Mouse (Mus musculus) forebrain, embryonic 13.5 days (tissue): Measurements from ENCODE around the gene Ccdc85c. TPM values are rescaled to one million over a fixed set of nuclear protein-coding genes. Genes with fewer than 3 reads are reported as not detected.

ENCODE experiments used
- polyA plus RNA-seq: library from polyadenylated mRNA; unstranded; fragments of >200 nt; fragmentation: Nextera tagmentation; extraction: Ambion mirVana; gene quantifications from 2 replicates; pipeline ENCODE4 v1.2.1, GENCODE M21; 2015

The Ccdc85c gene
- polyA plus RNA-seq, 1 experiment from 2014 or later = 17.4 TPM

Other genes starting within 250 kb of the Ccdc85c start
- 90.0 and 91.6 TPM in 2 replicates for gene Setd3, start 96.1 kb downstream of the Ccdc85c start, polyA plus RNA-seq
- 4.5 and 5.3 TPM in 2 replicates for gene Ccnk, start 95.8 kb downstream of the Ccdc85c start, polyA plus RNA-seq
- gene Hhipl1, start 30.8 kb upstream of the Ccdc85c start, polyA plus RNA-seq = 2.5 and 2.7 TPM in 2 replicates
- 23.1 and 26.3 TPM in 2 replicates for gene Cyp46a1, start 59.0 kb upstream of the Ccdc85c start, polyA plus RNA-seq
- gene Eml1, start 95.5 kb upstream of the Ccdc85c start, polyA plus RNA-seq = 54.5 and 71.4 TPM in 2 replicates